Mouse (Mus musculus): ENCODE results near the gene Cd209e. TPM values are rescaled to one million over a fixed set of nuclear protein-coding genes. Genes with fewer than 3 reads are reported as not detected.
"Not testable (repeated sequence)": the region's sequence is repeated elsewhere in the genome, so short reads cannot be mapped to it uniquely, and the experiment has no call there.

Gene Cd209e
- polyA plus RNA-seq (2014; fragmentation: Nextera tagmentation; extraction: Ambion mirVana) = not detected in 2 replicates

DNA sequence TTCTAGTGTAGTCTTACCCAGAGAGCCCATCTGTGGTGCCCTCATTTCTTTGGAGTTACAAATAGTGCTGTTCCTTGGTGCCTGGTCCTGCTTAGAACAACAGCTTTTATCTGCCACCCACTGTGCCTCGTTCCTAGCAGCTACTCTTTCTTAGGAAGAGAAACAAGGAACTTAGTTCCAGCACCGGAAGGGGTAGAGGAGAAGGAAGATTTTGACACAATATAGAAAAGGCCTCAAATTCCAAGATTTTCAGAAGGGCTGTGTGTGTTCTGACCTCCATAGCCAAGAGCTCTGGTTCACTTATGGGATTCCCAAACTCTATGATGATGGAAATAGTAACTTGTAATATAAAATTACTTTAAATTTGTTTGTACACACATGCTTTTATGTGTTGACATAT, at the start of gene Cd209e:
TSS of gene Cd209e (minus strand) at position 101 of the 400 bp plus-strand sequence.
- Histone ChIP-seq H3K9ac (ENCODE audit: low read depth, low read length) (no peak within 1 kb of the TSS), H3K4me3 (ENCODE audit: low read depth, low read length) (no peak within 1 kb of the TSS), H3K27me3 (ENCODE audit: control insufficient read depth, insufficient read depth, low read length) (no peaks in the 10 kb centered on the region), H3K4me2 (no peak within 1 kb of the TSS), H3K9me3 (replicated peaks; ENCODE audit: control insufficient read depth, low read length) (no peaks in the 10 kb centered on the region; the same call in 1 of the 2 replicates), H3K27ac (ENCODE audit: low read depth, low read length) (no peak within 1 kb of the TSS), H3K4me1 (ENCODE audit: control insufficient read depth, insufficient read depth, low read length) (no peaks in the 10 kb centered on the region), H3K36me3 (ENCODE audit: control insufficient read depth, insufficient read depth, low read length) (no peaks in the 10 kb centered on the region)
- 51% methylated on average over 2 of the region's 2 CpGs for WGBS (ENCODE audit: insufficient replicate concordance)
- no peak for ATAC-seq (replicated peaks; ENCODE audit: insufficient number of reproducible peaks, low FRiP score, low TSS enrichment)

DNA sequence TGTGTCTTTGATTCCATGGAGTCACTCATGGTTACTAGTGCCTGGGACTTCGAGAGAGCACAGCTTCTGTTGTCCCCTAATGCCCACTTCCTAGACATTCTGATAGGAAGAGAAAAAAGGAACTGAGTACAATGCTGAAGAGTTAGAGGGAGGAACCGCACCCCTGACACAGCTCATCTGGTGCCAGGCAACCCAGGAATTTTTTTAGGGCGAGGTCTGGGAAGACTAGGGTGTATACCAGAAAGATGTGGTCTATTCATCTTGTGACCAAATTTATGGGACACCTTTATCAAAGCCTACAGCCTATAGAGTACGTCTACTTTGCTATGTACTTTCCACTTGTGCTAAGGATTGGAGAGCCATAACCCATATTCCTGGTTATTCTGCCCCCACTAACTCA, 24.3 kb upstream of the Cd209e start, which contains the start of gene Cd209d:
TSS of gene Cd209d (minus strand) at position 101 of the 400 bp plus-strand sequence.
- H3K27me3 ChIP-seq (ENCODE audit: control insufficient read depth, insufficient read depth, low read length) = no peaks in the 10 kb centered on the region
- no peaks in the 10 kb centered on the region for H3K36me3 ChIP-seq (ENCODE audit: control insufficient read depth, insufficient read depth, low read length)
- H3K27ac ChIP-seq (ENCODE audit: low read depth, low read length) = no peak within 1 kb of the TSS
- H3K9ac ChIP-seq (ENCODE audit: low read depth, low read length) = no peak within 1 kb of the TSS
- H3K4me1 ChIP-seq (ENCODE audit: control insufficient read depth, insufficient read depth, low read length) = no peaks in the 10 kb centered on the region
- ATAC-seq (replicated peaks; ENCODE audit: insufficient number of reproducible peaks, low FRiP score, low TSS enrichment) = no peak
- no peak within 1 kb of the TSS for H3K4me3 ChIP-seq (ENCODE audit: low read depth, low read length)
- 65% methylated on average over 4 of the region's 4 CpGs for WGBS (ENCODE audit: insufficient replicate concordance)
- H3K9me3 ChIP-seq (replicated peaks; ENCODE audit: control insufficient read depth, low read length) = peaks cover 6% of the 10 kb centered on the region
- no peak within 1 kb of the TSS for H3K4me2 ChIP-seq

DNA sequence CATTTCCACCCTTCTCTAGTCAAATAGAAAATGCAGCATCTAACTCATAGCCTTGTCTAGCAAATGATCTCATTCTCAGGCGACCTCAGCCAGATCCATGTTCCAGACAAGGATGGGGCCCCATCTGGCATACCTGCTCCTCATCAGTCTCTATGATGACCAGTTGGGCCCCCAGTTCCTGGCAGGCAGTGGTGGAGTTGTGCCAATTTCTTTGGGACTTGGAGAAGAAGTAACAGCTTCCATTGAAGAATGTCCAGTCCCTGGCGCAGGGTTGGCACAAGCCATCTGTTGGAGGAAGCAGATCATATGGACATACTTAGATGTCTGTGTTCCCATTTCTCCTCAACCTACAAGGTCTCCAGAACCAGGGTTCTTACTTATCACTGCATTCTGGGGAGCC, 22.0 kb upstream of the Cd209e start:
- no peak; the same call in 1 of the 2 replicates for ATAC-seq (replicated peaks; ENCODE audit: insufficient number of reproducible peaks, low FRiP score, low TSS enrichment)
- Histone ChIP-seq H3K9me3 (replicated peaks; ENCODE audit: control insufficient read depth, low read length) (peaks cover 10% of the 10 kb centered on the region), H3K9ac (ENCODE audit: low read depth, low read length) (no peak overlapping the region), H3K27ac (ENCODE audit: low read depth, low read length) (no peak overlapping the region), H3K4me3 (ENCODE audit: low read depth, low read length) (no peak overlapping the region), H3K27me3 (ENCODE audit: control insufficient read depth, insufficient read depth, low read length) (no peaks in the 10 kb centered on the region), H3K4me1 (ENCODE audit: control insufficient read depth, insufficient read depth, low read length) (no peaks in the 10 kb centered on the region), H3K4me2 (no peak overlapping the region), H3K36me3 (ENCODE audit: control insufficient read depth, insufficient read depth, low read length) (no peaks in the 10 kb centered on the region)
- 68% methylated on average over 2 of the region's 2 CpGs for WGBS (ENCODE audit: insufficient replicate concordance)

DNA sequence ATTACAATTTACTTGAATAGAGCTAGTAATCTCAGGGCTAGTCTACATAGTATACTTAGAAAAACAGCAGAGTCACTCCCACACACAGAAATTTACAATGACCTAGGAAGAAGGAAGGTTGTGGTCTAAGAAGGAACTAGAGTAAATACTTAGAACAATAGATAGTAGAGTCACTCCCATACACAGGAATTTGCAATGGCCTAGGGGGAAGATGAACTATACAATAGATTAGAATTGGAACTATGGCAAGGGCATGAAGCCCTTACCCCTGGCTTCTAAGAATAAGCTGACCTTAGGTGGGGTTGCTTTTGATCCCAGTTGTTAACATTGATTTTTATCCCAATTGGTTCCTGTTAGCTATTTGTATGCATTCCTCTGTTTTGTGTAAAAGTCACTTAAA, 8.6 kb upstream of the Cd209e start:
- not testable (repeated sequence) for ATAC-seq (replicated peaks; ENCODE audit: insufficient number of reproducible peaks, low FRiP score, low TSS enrichment); H3K4me2 ChIP-seq

DNA sequence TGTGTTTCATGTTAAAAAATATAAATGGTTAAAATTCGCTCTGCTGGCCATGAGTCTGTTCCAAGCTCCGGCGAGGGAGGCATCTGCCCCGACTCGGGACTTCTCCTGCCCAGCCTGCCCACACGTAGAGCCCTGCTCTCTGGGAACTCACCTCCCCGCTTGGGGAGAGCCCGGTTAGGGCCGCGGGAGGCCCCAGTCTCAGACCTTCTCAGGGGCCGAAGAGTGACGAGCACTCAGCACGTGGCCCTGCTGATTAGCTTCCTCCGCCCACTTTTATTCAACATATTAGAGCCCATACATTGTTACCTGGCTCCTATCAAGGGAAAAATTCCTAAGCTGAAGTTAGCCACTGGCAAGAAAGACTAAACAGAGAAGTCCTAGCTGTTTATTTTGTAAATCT, 51.0 kb downstream of the Cd209e start:
- Histone ChIP-seq H3K27me3 (ENCODE audit: control insufficient read depth, insufficient read depth, low read length) (no peaks in the 10 kb centered on the region), H3K27ac (ENCODE audit: low read depth, low read length) (no peak overlapping the region), H3K4me2 (no peak overlapping the region), H3K9me3 (replicated peaks; ENCODE audit: control insufficient read depth, low read length) (peaks cover 14% of the 10 kb centered on the region), H3K4me3 (ENCODE audit: low read depth, low read length) (no peak overlapping the region), H3K4me1 (ENCODE audit: control insufficient read depth, insufficient read depth, low read length) (no peaks in the 10 kb centered on the region), H3K9ac (ENCODE audit: low read depth, low read length) (no peak overlapping the region), H3K36me3 (ENCODE audit: control insufficient read depth, insufficient read depth, low read length) (no peaks in the 10 kb centered on the region)
- no peak for ATAC-seq (replicated peaks; ENCODE audit: insufficient number of reproducible peaks, low FRiP score, low TSS enrichment)
- 84% methylated on average over 14 of the region's 14 CpGs for WGBS (ENCODE audit: insufficient replicate concordance)

More for the DNA sequence above, 8.6 kb upstream of the Cd209e start:
- not testable (repeated sequence) for H3K4me1 ChIP-seq (ENCODE audit: control insufficient read depth, insufficient read depth, low read length); H3K4me3 ChIP-seq (ENCODE audit: low read depth, low read length); H3K9me3 ChIP-seq (replicated peaks; ENCODE audit: control insufficient read depth, low read length); H3K27me3 ChIP-seq (ENCODE audit: control insufficient read depth, insufficient read depth, low read length); H3K36me3 ChIP-seq (ENCODE audit: control insufficient read depth, insufficient read depth, low read length); H3K9ac ChIP-seq (ENCODE audit: low read depth, low read length); H3K27ac ChIP-seq (ENCODE audit: low read depth, low read length)

Other genes with a start within 250 kb of the Cd209e start
- gene Xab2, start 233.0 kb downstream of the Cd209e start, polyA plus RNA-seq (2014; fragmentation: Nextera tagmentation; extraction: Ambion mirVana) = 32.6 and 34.7 TPM in 2 replicates
- gene Pet100, start 232.8 kb downstream of the Cd209e start, polyA plus RNA-seq (2014; fragmentation: Nextera tagmentation; extraction: Ambion mirVana) = 109 and 114 TPM in 2 replicates
- 0.11 TPM in 1 of 2 replicates, not detected in the other for gene Pcp2, start 228.8 kb downstream of the Cd209e start, polyA plus RNA-seq (2014; fragmentation: Nextera tagmentation; extraction: Ambion mirVana)
- gene Stxbp2, start 223.4 kb downstream of the Cd209e start, polyA plus RNA-seq (2014; fragmentation: Nextera tagmentation; extraction: Ambion mirVana) = 57.7 and 60.2 TPM in 2 replicates
- not detected in 2 replicates for gene Retn, start 198.5 kb downstream of the Cd209e start, polyA plus RNA-seq (2014; fragmentation: Nextera tagmentation; extraction: Ambion mirVana)
- gene Mcemp1, start 188.6 kb downstream of the Cd209e start, polyA plus RNA-seq (2014; fragmentation: Nextera tagmentation; extraction: Ambion mirVana) = not detected in 2 replicates
- 9.4 and 12.2 TPM in 2 replicates for gene Fcor, start 181.9 kb downstream of the Cd209e start, polyA plus RNA-seq (2014; fragmentation: Nextera tagmentation; extraction: Ambion mirVana)
- gene Trappc5, start 178.0 kb downstream of the Cd209e start, polyA plus RNA-seq (2014; fragmentation: Nextera tagmentation; extraction: Ambion mirVana) = 26.3 and 33.2 TPM in 2 replicates
- 0.13 and 0.14 TPM in 2 replicates for gene Fcer2a, start 160.1 kb downstream of the Cd209e start, polyA plus RNA-seq (2014; fragmentation: Nextera tagmentation; extraction: Ambion mirVana)
- gene Clec4g, start 133.7 kb downstream of the Cd209e start, polyA plus RNA-seq (2014; fragmentation: Nextera tagmentation; extraction: Ambion mirVana) = 4.1 and 4.6 TPM in 2 replicates
- gene Cd209a, start 105.3 kb downstream of the Cd209e start, polyA plus RNA-seq (2014; fragmentation: Nextera tagmentation; extraction: Ambion mirVana) = not detected in 2 replicates
- not detected in 2 replicates for gene Cd209d, start 24.2 kb upstream of the Cd209e start, polyA plus RNA-seq (2014; fragmentation: Nextera tagmentation; extraction: Ambion mirVana)
- gene Cd209b, start 72.5 kb upstream of the Cd209e start, polyA plus RNA-seq (2014; fragmentation: Nextera tagmentation; extraction: Ambion mirVana) = not detected in 2 replicates
- 0.23 and 0.62 TPM in 2 replicates for gene Cd209c, start 100.4 kb upstream of the Cd209e start, polyA plus RNA-seq (2014; fragmentation: Nextera tagmentation; extraction: Ambion mirVana)

Measured in heart, embryonic 11.5 days (tissue).